Mouse (Mus musculus) thymus, adult 2 months (tissue): ENCODE results near the gene Prrc2b. TPM values are rescaled to one million over a fixed set of nuclear protein-coding genes. Genes with fewer than 3 reads are reported as not detected.

Source experiments
- DNase-seq: peaks from one replicate; pipeline ENCODE4 v3.0.0; 2021
- H3K27ac ChIP-seq: fragments of 200-500 bp; 2 replicates; pipeline ENCODE4 v1.5.1; 2012; ENCODE audit warnings: low read length, control low read depth; ENCODE audit not compliant: control insufficient read depth, insufficient read depth
- H3K27me3 ChIP-seq: fragments of 200-500 bp; 2 replicates; pipeline ENCODE4 v1.6.1; 2012; ENCODE audit warnings: mild to moderate bottlenecking, low read length, moderate library complexity, mixed read lengths; ENCODE audit not compliant: control insufficient read depth, insufficient read depth
- H3K36me3 ChIP-seq: fragments of 200-500 bp; 2 replicates; pipeline ENCODE4 v1.6.1; 2012; ENCODE audit warnings: mild to moderate bottlenecking, low read length, moderate library complexity; ENCODE audit not compliant: control insufficient read depth, insufficient read depth
- H3K4me1 ChIP-seq: fragments of 200-500 bp; replicated peaks from 2 replicates; pipeline ENCODE4 v1.6.1; 2012; ENCODE audit warnings: low read length; ENCODE audit not compliant: control insufficient read depth, insufficient read depth
- H3K4me3 ChIP-seq: fragments of 200-500 bp; 2 replicates; pipeline ENCODE4 v1.5.1; 2012; ENCODE audit warnings: mild to moderate bottlenecking, low read length, control low read depth, moderate library complexity; ENCODE audit not compliant: control insufficient read depth, insufficient read depth
- CTCF ChIP-seq: fragments of 200-500 bp; IDR thresholded peaks from 2 replicates; pipeline ENCODE4 v1.5.1; 2012; ENCODE audit warnings: mild to moderate bottlenecking, control low read depth, low read length, moderate library complexity, borderline replicate concordance; ENCODE audit not compliant: control insufficient read depth, poor library complexity, insufficient read depth; ENCODE audit errors: extremely low read depth
- POLR2A ChIP-seq: fragments of 200-500 bp; IDR thresholded peaks from 2 replicates; pipeline ENCODE4 v1.6.1; 2012; ENCODE audit warnings: mild to moderate bottlenecking, low read length, control low read depth, moderate library complexity; ENCODE audit not compliant: control insufficient read depth, poor library complexity, insufficient read depth; ENCODE audit errors: extremely low read depth
- WGBS: fragments of 180-500 bp; shearing (Covaris S2); methylation state at CpG from one replicate; pipeline ENCODE4 v1.1.7; 2018; 5-methylcytosine and 5-hydroxymethylcytosine counted together
- polyA plus RNA-seq: library from polyadenylated mRNA; depleted of rRNA; stranded (reverse); fragments of >200 nt; gene quantifications from 2 replicates; pipeline ENCODE4 v1.2.3, GENCODE M21; 2012

Gene Prrc2b
- polyA plus RNA-seq, 1 experiment = 104 TPM

- H3K27ac ChIP-seq = no peak overlapping the region
- peaks cover 74% of the 10 kb centered on the region for H3K4me1 ChIP-seq
- no peak overlapping the region for H3K4me3 ChIP-seq
- H3K36me3 ChIP-seq = no peaks in the 10 kb centered on the region
- H3K27me3 ChIP-seq = no peaks in the 10 kb centered on the region
- WGBS = 92% methylated on average over 14 of the region's 14 CpGs
- no peak for TF ChIP-seq CTCF
- no peak for TF ChIP-seq POLR2A
- no peak for DNase-seq
Measured at GRCm38 (mm10) chr2:32171658-32172433, 21.0 kb downstream of the Prrc2b start.

GRCm38 (mm10) chr2:32174170-32174741 is 23.4 kb downstream of the Prrc2b start:
- no peak for DNase-seq
- Histone ChIP-seq H3K4me3 (no peak overlapping the region), H3K36me3 (no peaks in the 10 kb centered on the region), H3K27ac (peak overlapping the region; percentile 64; the same call in 1 of the 2 replicates), H3K4me1 (peaks cover 76% of the 10 kb centered on the region), H3K27me3 (no peaks in the 10 kb centered on the region)
- TF ChIP-seq CTCF (no peak), POLR2A (no peak)
- 84% methylated on average over 13 of the region's 13 CpGs for WGBS

DNA sequence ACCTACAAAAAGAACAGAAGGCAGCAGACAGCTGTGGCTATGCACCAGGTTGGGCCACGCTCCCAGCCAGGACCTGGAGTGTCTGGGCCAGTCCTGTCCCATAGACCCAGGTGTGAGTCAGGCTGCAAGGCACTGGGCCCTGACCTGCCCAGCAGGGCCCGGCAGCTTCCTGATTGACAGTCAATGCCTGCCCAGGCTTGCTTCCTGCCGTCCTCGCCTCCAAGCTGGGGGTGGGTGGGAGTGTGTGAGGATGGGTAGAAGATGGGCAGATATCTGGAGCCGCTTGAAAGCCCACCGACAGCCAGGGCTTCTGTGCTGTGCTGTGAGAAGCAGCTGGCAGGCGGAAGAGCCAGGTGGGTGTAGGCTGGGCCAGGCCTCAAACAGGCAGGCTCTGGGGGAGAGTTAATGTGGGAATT is 24.2 kb downstream of the Prrc2b start:
- Histone ChIP-seq H3K36me3 (no peaks in the 10 kb centered on the region), H3K4me1 (peaks cover 73% of the 10 kb centered on the region)
- WGBS = 11% methylated on average over 7 of the region's 7 CpGs

GRCm38 (mm10) chr2:32175508-32175907 is 24.6 kb downstream of the Prrc2b start:
- 92% methylated on average over 6 of the region's 6 CpGs for whole genome bisulfite sequencing
- Histone ChIP-seq H3K27ac (peak overlapping the region; percentile 24; the same call in 1 of the 2 replicates), H3K36me3 (no peaks in the 10 kb centered on the region), H3K27me3 (no peaks in the 10 kb centered on the region), H3K4me3 (no peak overlapping the region), H3K4me1 (peaks cover 74% of the 10 kb centered on the region)
- TF ChIP-seq CTCF (no peak), POLR2A (no peak)
- DNase-seq = no peak

More for the DNA sequence above, 24.2 kb downstream of the Prrc2b start:
- Histone ChIP-seq H3K4me3 (no peak overlapping the region), H3K27me3 (no peaks in the 10 kb centered on the region), H3K27ac (peak overlapping the region; percentile 64)
- TF ChIP-seq CTCF = no peak
- TF ChIP-seq POLR2A = no peak
- DNase-seq = peak; percentile 54

DNA sequence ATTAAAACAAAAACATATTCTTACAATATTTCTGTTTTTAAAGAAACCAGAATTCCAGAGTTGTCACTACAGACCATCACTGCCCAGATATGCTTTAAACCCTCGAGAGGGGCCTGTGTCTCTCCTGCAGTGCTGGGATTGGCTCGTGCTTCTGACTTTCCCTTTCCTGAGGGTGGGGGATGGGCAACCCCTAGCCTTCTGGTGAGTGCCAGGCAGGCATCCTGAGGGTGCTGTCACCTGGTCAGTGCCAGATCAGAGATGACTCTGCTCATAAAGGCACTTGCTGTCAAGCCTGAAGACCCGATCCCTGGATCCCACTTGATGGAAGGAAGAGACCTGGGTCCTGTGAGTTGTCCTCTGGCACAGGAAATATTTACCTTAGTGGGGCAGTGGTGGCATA is 26.0 kb downstream of the Prrc2b start:
- H3K4me3 ChIP-seq = no peak overlapping the region
- 32% methylated on average over 3 of the region's 3 CpGs for WGBS
- no peak for DNase-seq
- H3K36me3 ChIP-seq = no peaks in the 10 kb centered on the region
- H3K4me1 ChIP-seq = peaks cover 82% of the 10 kb centered on the region
- H3K27ac ChIP-seq = no peak overlapping the region
- H3K27me3 ChIP-seq = no peaks in the 10 kb centered on the region
- no peak for TF ChIP-seq CTCF
- no peak for TF ChIP-seq POLR2A

GRCm38 (mm10) chr2:32177397-32178060 is 26.6 kb downstream of the Prrc2b start:
- Histone ChIP-seq H3K27ac (peak overlapping the region; percentile 6; the same call in 1 of the 2 replicates), H3K36me3 (no peaks in the 10 kb centered on the region), H3K4me3 (no peak overlapping the region), H3K4me1 (peaks cover 86% of the 10 kb centered on the region), H3K27me3 (no peaks in the 10 kb centered on the region)
- WGBS = 71% methylated on average over 11 of the region's 11 CpGs
- TF ChIP-seq POLR2A = no peak
- TF ChIP-seq CTCF = no peak
- no peak for DNase-seq
